Mouse (Mus musculus) T-helper 17 cell (primary cell): Measurements from ENCODE around the gene Dohh.

Experiments used
- in situ Hi-C, 2 experiments: fragments of 300-600 bp; cut with MboI, MseI; formaldehyde crosslinking; loops; 1 replicate in 1 of 2; 2 replicates in 1 of 2; pipeline ENCODE4 v1.15.1; 2025; ENCODE audit warnings: high pct_unique_total_duplicates in 2 of 2

Dohh gene

GRCm38 (mm10) chr10:81417227-81418215 is 33.3 kb downstream of the Dohh start:
- in situ Hi-C loops, result no loop called here

DNA sequence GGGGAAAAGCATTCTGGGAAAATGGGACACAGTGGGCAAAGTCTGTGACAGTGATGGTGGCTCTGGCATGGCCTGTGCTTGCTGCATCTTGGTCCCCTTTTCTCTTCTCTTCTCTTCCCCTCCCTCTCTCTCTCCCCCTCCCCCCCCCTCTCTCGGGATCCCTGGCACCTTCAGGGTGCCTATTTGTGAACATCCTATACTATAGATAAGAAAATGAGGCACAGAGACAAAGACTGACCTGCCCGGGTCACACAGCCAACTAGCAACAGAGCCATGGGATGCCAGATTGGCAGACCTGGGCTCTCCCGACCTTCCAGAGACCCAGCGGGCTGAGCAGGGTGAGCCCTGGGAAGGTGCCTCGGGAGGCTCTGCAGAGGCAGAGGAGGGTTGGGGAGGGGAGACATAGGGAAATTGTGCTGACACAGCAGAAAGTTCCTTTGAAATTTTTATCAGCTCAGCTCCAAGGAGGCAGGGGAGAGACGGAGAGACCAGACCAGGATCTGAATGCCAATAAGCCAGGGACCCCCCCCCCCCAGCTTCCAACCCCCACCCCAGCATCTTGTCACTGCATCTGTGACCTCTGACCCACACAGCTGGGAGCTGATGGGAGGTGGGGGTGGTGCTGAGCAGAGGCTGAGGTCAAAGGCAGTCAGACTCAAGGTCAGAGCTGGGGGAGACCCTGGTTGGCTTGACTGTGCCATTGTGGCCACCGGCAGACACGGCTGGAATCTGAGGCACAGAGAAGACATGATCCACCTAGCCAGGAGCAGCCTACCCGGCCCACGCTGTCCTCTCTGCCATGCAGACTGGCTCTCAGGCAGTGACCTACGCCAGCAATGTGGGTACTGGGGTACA is 34.2 kb downstream of the Dohh start:
- in situ Hi-C loops, result no loop called here

DNA sequence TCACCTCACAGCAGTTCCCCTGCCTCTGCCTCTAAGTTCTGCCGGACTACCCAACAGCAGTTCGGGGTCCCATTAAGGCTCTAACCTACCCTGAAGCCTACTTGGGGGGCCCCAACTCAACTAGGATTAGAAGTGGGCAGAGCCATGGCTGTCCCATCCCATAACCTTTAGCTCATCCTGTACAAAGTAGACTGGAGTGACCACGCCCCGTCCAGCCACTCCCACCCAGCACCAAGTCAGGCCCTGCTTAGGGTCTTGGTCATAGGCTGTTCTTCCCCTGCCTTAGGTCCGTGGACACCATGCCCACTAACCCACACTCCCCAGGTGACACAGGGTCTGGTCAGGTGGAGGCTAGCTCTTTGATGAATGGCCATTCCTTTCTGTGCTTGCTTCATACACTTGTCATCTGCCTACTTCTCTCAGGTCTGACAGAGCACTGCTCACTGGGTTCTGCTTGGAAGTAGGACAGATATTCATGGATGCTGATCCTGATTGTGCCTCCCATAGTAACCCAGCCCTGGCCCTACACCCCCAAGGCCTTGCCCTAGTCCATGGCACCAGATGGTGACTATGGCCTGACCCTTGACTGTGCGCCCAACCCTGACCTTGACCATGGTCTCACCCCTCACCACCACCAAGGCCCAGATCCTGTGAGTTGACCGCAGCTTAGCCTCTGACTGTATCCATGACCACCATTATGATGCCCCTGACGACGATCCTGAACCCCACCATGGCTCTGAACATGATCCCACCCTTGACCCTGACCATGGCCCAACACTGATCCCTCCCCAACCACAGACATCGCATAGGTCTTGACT is 35.1 kb downstream of the Dohh start:
- in situ Hi-C loops, result no loop called here

- in situ Hi-C loops, result no loop called here
These were observed 36.1 kb downstream of the Dohh start for GRCm38 (mm10) chr10:81420191-81420767.

DNA sequence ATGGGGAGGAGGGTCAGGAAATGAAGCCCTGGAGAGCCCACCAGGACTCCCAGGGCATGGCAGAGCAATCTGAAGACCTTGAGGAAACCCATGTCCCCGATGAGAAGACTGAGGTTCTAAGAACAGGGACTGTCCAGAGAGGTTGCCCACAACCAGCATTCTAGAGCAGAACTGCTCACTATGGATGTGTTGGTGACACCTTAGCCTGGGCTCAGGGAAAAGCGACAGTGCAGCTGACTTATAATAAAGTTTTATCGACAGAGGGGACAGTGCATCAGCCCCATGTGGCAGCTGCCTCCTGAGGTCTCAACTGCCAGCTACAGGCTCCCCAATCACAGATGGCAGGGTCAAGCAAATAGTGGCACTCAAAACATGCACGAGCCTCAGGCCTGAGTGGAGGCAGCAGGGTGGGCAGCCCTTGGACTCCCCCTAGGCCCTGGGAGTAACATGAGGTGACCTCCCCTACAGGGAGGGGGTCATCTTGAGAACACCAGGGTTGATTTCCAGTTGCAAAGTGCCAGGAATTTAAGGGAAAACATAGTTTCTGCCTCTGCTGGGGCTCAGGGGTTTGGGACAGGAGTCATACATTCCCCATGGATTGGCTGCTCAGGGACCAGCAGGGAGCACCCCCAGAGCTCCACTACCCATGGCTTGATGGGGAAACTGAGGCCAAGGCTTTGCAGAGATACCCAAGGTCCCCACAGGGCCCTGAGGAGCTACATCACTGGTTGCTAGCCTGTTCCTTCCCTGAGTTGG is 37.0 kb downstream of the Dohh start:
- in situ Hi-C loops, result no loop called here

DNA sequence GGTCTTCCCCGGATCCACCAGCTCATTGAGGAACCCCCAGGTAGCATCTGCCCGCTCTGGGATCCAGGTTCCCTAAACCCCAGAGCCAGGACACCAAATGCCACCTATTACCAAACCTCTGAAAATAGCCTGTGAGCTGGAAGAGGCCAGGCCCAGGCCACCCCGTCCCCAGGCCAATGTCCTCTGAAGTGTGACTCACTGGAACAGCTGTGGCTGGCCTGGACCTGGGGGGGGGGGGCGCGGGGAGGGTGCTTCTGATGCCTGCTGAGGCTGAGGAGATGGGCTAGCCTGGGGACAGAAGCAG is 37.5 kb downstream of the Dohh start:
- in situ Hi-C loops, result no loop called here

GRCm38 (mm10) chr10:81422191-81422590 is 38.0 kb downstream of the Dohh start:
- in situ Hi-C loops, result no loop called here

DNA sequence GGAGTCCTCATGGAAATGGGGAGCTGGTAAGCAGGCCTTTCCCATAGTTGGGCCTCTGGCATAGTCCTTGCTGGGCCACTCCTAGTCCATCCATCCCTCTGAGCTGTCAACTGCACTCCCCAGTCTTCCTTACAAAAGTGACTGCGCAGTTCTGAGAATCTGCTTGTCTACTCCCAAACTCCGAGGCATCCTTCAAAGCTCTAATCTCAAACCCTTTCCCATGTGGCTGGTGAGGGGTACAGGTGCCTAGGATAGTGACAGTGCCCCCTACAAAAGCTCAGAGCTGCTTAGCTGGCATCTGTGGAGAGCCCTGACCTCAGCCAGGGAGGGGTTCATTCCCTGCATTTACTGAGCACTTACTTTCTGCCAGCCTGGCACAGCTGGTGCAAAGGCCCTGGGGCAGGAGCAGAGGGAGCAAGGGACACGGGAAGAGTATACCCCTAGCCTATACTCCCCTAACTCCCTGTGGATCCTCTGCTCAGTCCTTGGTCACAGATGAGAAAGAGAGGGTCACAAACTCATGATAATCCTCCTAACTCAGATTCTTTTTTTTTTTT is 38.5 kb downstream of the Dohh start:
- in situ Hi-C loops, result no loop called here

DNA sequence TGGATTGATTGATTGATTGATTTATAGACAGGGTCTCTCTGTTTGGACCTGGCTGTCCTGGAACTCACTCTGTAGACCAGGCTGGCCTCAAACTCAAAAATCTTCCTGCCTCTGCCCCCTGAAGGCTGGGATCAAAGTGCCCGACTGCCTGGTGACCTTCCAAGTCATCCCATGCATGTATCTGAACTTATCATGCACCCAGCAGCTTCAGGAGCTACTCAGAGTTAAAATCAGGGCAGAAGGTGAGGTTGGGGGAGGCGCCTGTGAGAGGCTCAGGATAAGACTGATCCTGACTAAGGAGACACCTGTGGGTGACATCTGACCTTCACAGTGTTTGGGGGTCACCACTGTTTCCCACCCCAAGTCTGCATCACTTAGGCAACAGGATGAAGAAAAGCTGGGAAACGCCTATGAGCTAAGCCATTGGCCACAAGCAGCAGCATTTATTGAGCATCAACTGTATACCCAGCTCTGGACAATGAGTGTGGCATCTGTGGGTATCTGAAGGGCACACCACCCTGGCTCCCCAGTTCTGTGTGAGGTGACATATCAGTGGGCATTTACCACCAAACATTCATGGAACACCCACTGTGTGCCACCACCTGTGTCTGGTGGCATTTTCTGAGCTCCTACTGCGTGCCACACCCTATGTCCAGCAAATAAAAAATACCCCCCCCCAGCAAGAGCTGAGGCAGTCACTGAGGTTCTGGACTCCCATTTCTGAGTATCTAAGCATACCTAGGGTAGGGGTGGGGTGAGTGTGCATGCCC is 39.4 kb downstream of the Dohh start:
- in situ Hi-C loops, result no loop called here

DNA sequence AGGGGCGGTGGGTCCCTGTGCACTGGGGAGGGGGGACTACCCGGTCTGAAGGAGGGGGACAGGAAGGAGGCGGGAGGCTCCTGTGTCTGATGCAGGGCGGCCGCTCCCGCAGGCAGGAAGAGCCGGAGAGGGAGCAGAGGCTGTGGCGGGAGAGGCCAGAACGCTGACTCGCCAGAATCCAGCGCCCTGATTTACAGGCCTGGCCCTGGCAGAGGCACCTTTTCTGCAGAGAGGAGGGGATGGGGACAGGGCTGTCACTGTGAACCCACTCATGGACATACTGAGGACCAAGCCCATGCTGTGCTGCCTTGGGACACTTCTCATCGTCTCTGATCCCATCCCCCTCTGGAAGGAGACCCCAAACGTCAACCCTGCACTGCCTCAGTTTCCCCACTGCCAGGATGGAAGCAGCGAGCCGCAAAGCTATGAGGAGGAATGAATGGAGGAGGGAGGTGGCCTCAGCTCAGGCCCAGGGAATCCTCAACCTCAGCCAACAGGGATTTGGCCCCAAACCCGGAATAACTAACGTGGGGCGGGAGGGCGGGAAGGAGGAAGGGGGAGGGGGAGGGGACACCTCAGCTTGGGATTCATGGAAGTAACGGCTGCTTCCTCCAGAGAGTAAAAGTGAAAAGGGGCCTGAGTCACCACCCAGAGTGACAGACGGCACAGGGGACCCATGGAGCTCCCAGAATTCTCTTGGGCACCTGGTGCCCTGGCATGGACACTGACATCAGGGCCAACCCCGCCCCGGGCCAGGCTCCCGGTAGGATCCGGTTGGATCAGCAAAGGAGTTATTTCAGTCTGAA is 40.2 kb downstream of the Dohh start:
- in situ Hi-C loops, result loop anchor here in 1 of 2 experiments (5.0 kb wide), 1 partner anchor 92 kb away; no protein-coding TSS in a partner anchor

GRCm38 (mm10) chr10:81425236-81425850 is 41.1 kb downstream of the Dohh start:
- in situ Hi-C loops, result loop anchor here in 1 of 2 experiments (5.0 kb wide), 1 partner anchor 93 kb away; no protein-coding TSS in a partner anchor

- in situ Hi-C loops, result loop anchor here in 1 of 2 experiments (5.0 kb wide), 1 partner anchor 94 kb away; no protein-coding TSS in a partner anchor
These were observed 41.9 kb downstream of the Dohh start for GRCm38 (mm10) chr10:81426081-81426671.

GRCm38 (mm10) chr10:81426897-81427296 is 42.7 kb downstream of the Dohh start:
- in situ Hi-C loops, result loop anchor here in 1 of 2 experiments (5.0 kb wide), 1 partner anchor 95 kb away; no protein-coding TSS in a partner anchor

DNA sequence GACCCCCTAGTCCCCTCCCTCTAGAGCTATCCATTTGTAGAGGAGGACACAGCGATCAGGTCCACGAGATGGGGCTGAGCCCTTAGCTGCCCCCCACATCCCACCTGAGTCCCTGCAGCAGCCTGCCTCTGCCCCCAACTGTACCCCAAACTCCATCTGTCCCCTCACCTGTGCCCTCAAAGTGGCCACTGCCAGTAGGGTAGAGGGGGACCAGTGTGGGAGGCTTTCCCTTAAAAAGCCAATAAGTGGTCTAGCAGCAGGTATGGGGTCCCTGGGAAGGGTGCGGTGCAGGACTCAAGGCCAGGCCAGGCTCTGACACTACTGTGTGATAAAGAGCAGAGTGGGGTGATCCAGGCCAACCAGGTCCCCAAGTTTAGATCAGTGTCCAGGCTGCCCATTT is 43.1 kb downstream of the Dohh start:
- in situ Hi-C loops, result loop anchor here in 1 of 2 experiments (5.0 kb wide), 1 partner anchor 95 kb away; no protein-coding TSS in a partner anchor

DNA sequence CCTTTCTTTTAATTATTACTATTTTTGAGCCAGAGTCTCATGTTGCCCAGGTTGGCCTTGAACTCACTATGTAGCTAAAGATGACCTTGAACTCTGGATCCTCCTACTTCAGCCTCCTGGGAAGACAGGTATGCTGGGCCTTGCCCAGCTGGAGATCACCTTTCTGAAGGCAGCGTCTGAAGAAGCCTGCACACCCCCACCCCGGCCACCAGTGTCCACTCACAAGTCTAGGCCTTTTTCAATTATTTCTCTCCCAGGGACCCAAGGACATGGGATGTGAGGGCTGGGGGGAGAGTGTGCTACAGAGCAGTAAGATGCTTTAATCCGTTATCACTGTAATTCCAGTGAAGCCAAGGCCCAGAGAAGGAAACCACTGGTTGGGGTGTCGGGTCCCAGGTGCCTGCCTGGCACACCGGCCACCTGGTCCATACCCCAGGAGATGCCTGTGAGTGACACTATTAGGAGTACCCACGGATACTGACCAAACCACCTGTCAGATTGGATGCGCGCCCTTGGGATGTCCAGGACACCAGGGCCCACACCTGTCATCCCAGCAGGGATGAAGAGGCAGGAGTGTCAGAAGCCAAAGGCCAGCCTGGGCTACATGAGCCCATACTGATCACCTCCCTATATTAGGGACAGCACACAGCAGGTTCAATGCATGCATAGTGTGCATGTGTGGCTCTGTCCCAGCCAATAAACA is 43.7 kb downstream of the Dohh start:
- in situ Hi-C loops, result loop anchor here in 1 of 2 experiments (5.0 kb wide), 1 partner anchor 96 kb away; no protein-coding TSS in a partner anchor

DNA sequence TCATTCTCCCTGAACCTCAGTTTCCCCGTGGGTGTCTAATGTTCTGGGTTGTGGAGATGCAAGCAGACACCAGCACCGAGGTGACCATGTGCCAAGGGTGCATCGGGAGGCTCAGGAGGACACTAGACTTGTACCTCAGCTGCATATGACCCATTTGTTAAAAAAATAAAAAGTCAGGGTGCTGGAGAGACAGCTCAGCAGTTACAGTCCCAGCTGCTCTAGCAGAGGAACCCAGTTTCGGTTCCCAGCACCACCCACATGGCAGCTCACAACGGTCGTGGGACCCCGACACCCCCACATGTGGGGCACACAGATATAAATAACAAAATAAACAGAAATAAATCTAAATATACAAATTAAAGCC is 44.3 kb downstream of the Dohh start:
- in situ Hi-C loops, result loop anchor here in 1 of 2 experiments (5.0 kb wide), 1 partner anchor 96 kb away; no protein-coding TSS in a partner anchor
